Mouse (Mus musculus): Measurements from ENCODE around the gene Zdhhc4. TPM values are rescaled to one million over a fixed set of nuclear protein-coding genes. Genes with fewer than 3 reads are reported as not detected.

The Zdhhc4 gene
- polyA plus RNA-seq, 1 experiment from 2014 or later = 77.3 TPM

DNA sequence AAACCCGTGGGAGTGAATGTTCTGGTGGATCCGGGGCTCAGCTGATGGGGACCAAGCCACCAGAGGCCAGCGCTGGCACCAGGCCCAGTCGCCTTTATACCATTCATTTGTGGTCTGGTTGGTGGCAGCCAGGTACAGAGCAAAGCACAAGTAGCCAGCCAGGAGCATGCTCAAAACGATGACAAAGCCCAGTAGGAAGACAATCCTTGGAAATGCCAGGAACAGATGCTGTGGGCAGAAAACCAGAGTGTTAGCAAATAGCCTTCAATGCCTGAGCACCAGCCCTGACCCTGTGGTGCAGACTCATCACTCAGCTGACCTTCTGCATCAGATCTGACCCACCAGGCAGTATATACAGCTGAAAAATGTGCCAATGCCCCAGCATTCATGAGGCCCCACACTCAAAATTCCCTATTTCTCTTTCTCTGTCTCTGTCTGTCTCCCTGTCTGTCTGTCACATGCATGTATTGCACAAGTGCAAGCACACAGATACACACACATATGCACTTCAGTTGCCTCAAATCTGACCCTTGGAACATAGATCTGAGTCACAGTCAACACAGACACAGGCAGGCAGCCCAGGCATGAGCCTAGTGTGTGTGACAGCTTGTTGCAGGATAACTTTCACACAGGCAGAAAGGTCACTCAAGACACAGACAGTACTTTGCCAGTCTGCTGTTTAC is 12.3 kb downstream of the Zdhhc4 start:
- Histone ChIP-seq H3K27ac (replicated peaks; ENCODE audit: low read depth, low read length) (no peak overlapping the region), H3K36me3 (replicated peaks; ENCODE audit: control insufficient read depth, insufficient read depth, low read depth, low read length) (peaks cover 3% of the 10 kb centered on the region), H3K9ac (replicated peaks; ENCODE audit: low read length) (no peak overlapping the region), H3K4me3 (ENCODE audit: low read depth, low read length) (no peak overlapping the region), H3K4me1 (ENCODE audit: control insufficient read depth, insufficient read depth, low read length) (no peaks in the 10 kb centered on the region; the same call in none of the 2 replicates), H3K27me3 (ENCODE audit: control insufficient read depth, insufficient read depth, low read length) (no peaks in the 10 kb centered on the region), H3K9me3 (replicated peaks; ENCODE audit: control insufficient read depth, low read length) (no peaks in the 10 kb centered on the region), H3K4me2 (ENCODE audit: low read depth, low read length) (no peak overlapping the region)
- ATAC-seq (replicated peaks; ENCODE audit: insufficient number of reproducible peaks, low FRiP score, low TSS enrichment, low read depth) (no peak), DNase-seq (ENCODE audit: low spot score) (no peak)
- WGBS = 92% methylated on average over 5 of the region's 5 CpGs

DNA sequence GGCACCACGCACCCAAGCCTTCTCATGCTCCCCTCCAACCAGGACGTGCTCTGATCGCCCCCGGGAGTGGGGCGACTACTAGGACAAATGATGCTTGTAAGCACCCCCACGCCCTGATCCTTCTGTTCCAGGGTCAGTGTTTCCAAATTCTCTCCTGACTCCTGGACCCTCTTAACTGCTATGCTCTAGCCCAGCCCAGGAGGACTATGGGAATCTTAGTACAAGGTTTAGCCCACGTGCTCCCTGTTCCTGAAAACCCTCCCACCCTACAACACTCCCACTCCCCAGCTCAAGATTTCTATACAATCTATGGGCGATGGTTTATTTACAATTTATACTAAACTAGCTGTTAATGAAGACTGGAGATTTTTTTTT is 13.6 kb downstream of the Zdhhc4 start:
- Histone ChIP-seq H3K27ac (replicated peaks; ENCODE audit: low read depth, low read length) (peak overlapping the region; percentile 85; the same call in 1 of the 2 replicates), H3K27me3 (ENCODE audit: control insufficient read depth, insufficient read depth, low read length) (no peaks in the 10 kb centered on the region), H3K9me3 (replicated peaks; ENCODE audit: control insufficient read depth, low read length) (no peaks in the 10 kb centered on the region), H3K4me1 (ENCODE audit: control insufficient read depth, insufficient read depth, low read length) (no peaks in the 10 kb centered on the region; the same call in none of the 2 replicates), H3K9ac (replicated peaks; ENCODE audit: low read length) (peak overlapping the region; percentile 99), H3K36me3 (replicated peaks; ENCODE audit: control insufficient read depth, insufficient read depth, low read depth, low read length) (peaks cover 8% of the 10 kb centered on the region), H3K4me3 (ENCODE audit: low read depth, low read length) (peak overlapping the region; percentile 91), H3K4me2 (ENCODE audit: low read depth, low read length) (peak overlapping the region; percentile 83)
- peak; percentile 21 for DNase-seq (ENCODE audit: low spot score)
- peak; percentile 66 for ATAC-seq (replicated peaks; ENCODE audit: insufficient number of reproducible peaks, low FRiP score, low TSS enrichment, low read depth)
- WGBS = 13% methylated on average over 8 of the region's 8 CpGs

DNA sequence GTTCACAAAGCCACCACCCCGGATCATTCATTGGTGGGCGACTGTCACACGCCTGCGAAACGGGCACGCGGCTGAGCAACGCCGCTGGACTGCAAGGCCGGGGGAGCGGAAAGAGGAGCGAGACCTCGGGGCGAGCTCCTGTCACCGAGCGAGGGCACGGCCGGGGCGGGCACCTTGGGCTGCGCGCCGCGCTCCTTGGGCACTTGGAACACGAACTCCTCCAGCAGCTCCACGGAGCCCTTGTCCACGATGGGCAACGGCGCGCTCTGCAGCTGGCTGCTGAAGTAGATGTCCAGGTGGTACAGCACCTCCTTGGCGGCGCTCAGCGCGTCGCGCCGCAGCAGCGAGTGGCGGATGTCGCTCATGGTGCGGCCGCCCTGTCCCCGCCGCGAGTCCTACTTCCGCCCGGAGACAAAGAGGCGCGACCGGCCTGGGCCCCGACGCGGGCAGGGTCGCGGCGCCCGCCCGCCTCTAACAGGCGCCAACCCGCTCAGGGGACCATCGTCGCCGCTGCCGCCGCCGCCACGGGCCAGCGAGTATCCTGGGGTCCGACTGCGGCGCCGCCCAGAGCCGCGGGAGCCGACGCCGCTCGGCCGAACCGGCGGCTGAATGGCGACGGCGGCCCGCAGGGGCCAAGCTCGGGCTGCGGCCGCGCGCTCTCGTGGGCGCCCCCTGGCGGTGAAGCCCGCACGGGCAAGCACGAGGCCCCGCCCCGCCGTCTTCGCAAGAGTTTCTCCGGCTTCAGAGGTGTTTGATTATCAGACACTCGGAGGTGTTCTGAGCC is 14.1 kb downstream of the Zdhhc4 start, which contains the start of gene E130309D02Rik:
TSS of gene E130309D02Rik (minus strand) at position 631 of the 784 bp plus-strand sequence.
- DNase-seq (ENCODE audit: low spot score) (peak; percentile 87), ATAC-seq (replicated peaks; ENCODE audit: insufficient number of reproducible peaks, low FRiP score, low TSS enrichment, low read depth) (peak; percentile 77)
- peak within 1 kb of the TSS; percentile 91 for H3K4me3 ChIP-seq (ENCODE audit: low read depth, low read length)
- H3K27ac ChIP-seq (replicated peaks; ENCODE audit: low read depth, low read length) = peak within 1 kb of the TSS; percentile 85
- WGBS = under 1% methylated on average over 98 of the region's 101 CpGs
- no peaks in the 10 kb centered on the region for H3K27me3 ChIP-seq (ENCODE audit: control insufficient read depth, insufficient read depth, low read length)
- H3K4me1 ChIP-seq (ENCODE audit: control insufficient read depth, insufficient read depth, low read length) = no peaks in the 10 kb centered on the region; the same call in none of the 2 replicates
- H3K4me2 ChIP-seq (ENCODE audit: low read depth, low read length) = peak within 1 kb of the TSS; percentile 83
- H3K9ac ChIP-seq (replicated peaks; ENCODE audit: low read length) = peak within 1 kb of the TSS; percentile 99
- H3K9me3 ChIP-seq (replicated peaks; ENCODE audit: control insufficient read depth, low read length) = no peaks in the 10 kb centered on the region
- H3K36me3 ChIP-seq (replicated peaks; ENCODE audit: control insufficient read depth, insufficient read depth, low read depth, low read length) = peaks cover 10% of the 10 kb centered on the region

DNA sequence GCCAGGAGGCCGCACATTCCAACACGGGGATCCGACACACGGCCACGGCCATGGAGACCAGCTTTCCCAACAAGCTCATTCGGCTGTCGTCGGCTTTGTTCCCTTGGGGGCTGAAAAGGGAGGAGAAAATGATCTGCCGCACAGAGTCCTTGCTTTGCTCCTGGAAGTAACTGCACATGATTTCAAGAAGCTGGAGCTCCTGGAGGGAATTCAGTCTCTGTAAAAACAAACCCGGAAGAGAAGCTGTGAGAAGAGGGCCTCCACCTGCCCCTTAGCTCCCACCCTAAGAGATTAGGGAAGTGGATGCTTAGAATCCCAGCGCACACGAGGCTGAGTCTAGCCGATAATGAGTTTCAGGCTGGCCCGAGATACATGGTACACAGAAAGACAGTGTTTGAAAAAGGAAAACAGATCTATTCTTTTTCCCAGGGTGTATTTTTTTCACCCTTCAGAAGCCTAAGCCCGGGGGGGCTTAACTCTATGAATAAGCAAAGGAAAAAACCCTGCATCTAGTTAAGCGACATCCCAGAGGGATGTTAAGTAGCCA is 14.8 kb downstream of the Zdhhc4 start:
- Histone ChIP-seq H3K9ac (replicated peaks; ENCODE audit: low read length) (peak overlapping the region; percentile 99), H3K4me3 (ENCODE audit: low read depth, low read length) (peak overlapping the region; percentile 91), H3K9me3 (replicated peaks; ENCODE audit: control insufficient read depth, low read length) (no peaks in the 10 kb centered on the region), H3K27ac (replicated peaks; ENCODE audit: low read depth, low read length) (peak overlapping the region; percentile 85; the same call in 1 of the 2 replicates), H3K36me3 (replicated peaks; ENCODE audit: control insufficient read depth, insufficient read depth, low read depth, low read length) (peaks cover 14% of the 10 kb centered on the region), H3K27me3 (ENCODE audit: control insufficient read depth, insufficient read depth, low read length) (no peaks in the 10 kb centered on the region), H3K4me1 (ENCODE audit: control insufficient read depth, insufficient read depth, low read length) (no peaks in the 10 kb centered on the region; the same call in none of the 2 replicates), H3K4me2 (ENCODE audit: low read depth, low read length) (peak overlapping the region; percentile 83)
- ATAC-seq (replicated peaks; ENCODE audit: insufficient number of reproducible peaks, low FRiP score, low TSS enrichment, low read depth) = no peak; the same call in 1 of the 2 replicates
- DNase-seq (ENCODE audit: low spot score) = peak; percentile 49
- WGBS = 4% methylated on average over 16 of the region's 16 CpGs

DNA sequence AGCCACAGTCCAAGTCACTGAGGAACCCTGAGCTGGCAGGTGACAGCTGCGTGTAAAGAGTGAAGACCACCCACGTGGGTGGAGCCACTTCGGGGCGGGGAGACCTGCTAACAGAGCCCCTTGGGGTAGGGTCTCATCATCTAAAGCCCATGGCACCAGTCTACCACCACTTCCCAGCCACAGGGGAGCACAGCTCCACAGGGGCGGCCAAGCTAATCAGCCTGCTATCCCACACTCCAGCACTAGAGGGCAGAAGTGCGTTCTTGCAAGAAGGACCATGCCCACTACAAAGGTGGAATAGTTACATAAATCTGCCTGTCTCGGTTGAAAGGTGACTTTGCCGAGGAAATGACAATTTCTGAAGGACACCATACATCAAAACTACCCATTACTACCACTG is 17.2 kb downstream of the Zdhhc4 start:
- no peaks in the 10 kb centered on the region for H3K9me3 ChIP-seq (replicated peaks; ENCODE audit: control insufficient read depth, low read length)
- 73% methylated on average over 8 of the region's 8 CpGs for WGBS
- no peaks in the 10 kb centered on the region; the same call in none of the 2 replicates for H3K4me1 ChIP-seq (ENCODE audit: control insufficient read depth, insufficient read depth, low read length)
- DNase-seq (ENCODE audit: low spot score) (peak; percentile 87), ATAC-seq (replicated peaks; ENCODE audit: insufficient number of reproducible peaks, low FRiP score, low TSS enrichment, low read depth) (no peak)
- H3K36me3 ChIP-seq (replicated peaks; ENCODE audit: control insufficient read depth, insufficient read depth, low read depth, low read length) = peaks cover 21% of the 10 kb centered on the region
- no peak overlapping the region for H3K4me2 ChIP-seq (ENCODE audit: low read depth, low read length)
- no peak overlapping the region for H3K4me3 ChIP-seq (ENCODE audit: low read depth, low read length)
- H3K27me3 ChIP-seq (ENCODE audit: control insufficient read depth, insufficient read depth, low read length) = no peaks in the 10 kb centered on the region
- H3K9ac ChIP-seq (replicated peaks; ENCODE audit: low read length) = no peak overlapping the region
- H3K27ac ChIP-seq (replicated peaks; ENCODE audit: low read depth, low read length) = no peak overlapping the region

DNA sequence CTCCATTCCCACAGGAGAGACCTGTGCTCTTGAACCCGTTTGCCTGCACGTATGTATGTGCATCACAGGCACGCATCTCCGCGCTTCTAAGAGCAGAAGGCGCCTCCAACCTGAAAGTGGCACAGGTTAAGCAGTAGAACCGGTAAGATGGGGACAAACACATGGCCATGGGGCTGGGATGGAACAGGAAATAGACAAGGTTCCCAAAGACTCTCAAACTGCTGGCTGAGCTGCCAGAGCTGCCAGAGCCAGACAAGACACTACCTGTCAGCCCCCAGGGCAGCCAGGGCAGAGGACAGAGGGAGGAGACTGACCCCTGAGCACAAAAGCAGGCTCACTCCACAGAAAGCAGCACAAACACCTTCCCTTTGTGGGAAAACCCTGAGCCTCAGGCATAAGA is 19.1 kb downstream of the Zdhhc4 start:
- H3K36me3 ChIP-seq (replicated peaks; ENCODE audit: control insufficient read depth, insufficient read depth, low read depth, low read length) = peaks cover 25% of the 10 kb centered on the region
- H3K27ac ChIP-seq (replicated peaks; ENCODE audit: low read depth, low read length) = no peak overlapping the region
- H3K4me3 ChIP-seq (ENCODE audit: low read depth, low read length) = no peak overlapping the region
- H3K9ac ChIP-seq (replicated peaks; ENCODE audit: low read length) = no peak overlapping the region
- 97% methylated on average over 7 of the region's 7 CpGs for WGBS
- ATAC-seq (replicated peaks; ENCODE audit: insufficient number of reproducible peaks, low FRiP score, low TSS enrichment, low read depth) = no peak
- no peak for DNase-seq (ENCODE audit: low spot score)
- H3K4me2 ChIP-seq (ENCODE audit: low read depth, low read length) = no peak overlapping the region
- H3K27me3 ChIP-seq (ENCODE audit: control insufficient read depth, insufficient read depth, low read length) = no peaks in the 10 kb centered on the region
- H3K4me1 ChIP-seq (ENCODE audit: control insufficient read depth, insufficient read depth, low read length) = no peaks in the 10 kb centered on the region; the same call in 1 of the 2 replicates
- H3K9me3 ChIP-seq (replicated peaks; ENCODE audit: control insufficient read depth, low read length) = no peaks in the 10 kb centered on the region

DNA sequence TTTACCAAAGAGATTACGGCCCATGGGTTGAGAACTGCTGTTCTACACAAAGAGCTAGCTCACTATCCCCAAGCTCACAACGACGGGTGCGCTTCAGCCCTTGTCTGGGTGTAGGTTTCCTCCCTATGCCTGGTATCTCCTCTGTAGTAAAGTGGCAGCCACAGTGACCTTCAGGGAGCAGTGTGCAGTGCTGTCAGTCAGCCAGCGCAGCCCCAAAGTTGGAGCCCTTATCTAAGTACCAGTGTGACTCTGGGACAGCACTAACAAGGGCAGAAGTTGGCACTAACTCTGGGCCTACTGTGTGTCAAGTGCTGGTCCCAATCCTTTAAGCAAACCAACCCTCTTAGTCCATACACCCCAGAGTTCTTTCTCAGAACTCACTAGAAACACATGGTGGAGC is 20.2 kb downstream of the Zdhhc4 start:
- H3K4me2 ChIP-seq (ENCODE audit: low read depth, low read length) = no peak overlapping the region
- no peaks in the 10 kb centered on the region for H3K27me3 ChIP-seq (ENCODE audit: control insufficient read depth, insufficient read depth, low read length)
- peaks cover 25% of the 10 kb centered on the region for H3K36me3 ChIP-seq (replicated peaks; ENCODE audit: control insufficient read depth, insufficient read depth, low read depth, low read length)
- ATAC-seq (replicated peaks; ENCODE audit: insufficient number of reproducible peaks, low FRiP score, low TSS enrichment, low read depth) (no peak), DNase-seq (ENCODE audit: low spot score) (no peak)
- no peak overlapping the region for H3K27ac ChIP-seq (replicated peaks; ENCODE audit: low read depth, low read length)
- H3K9me3 ChIP-seq (replicated peaks; ENCODE audit: control insufficient read depth, low read length) = no peaks in the 10 kb centered on the region
- no peaks in the 10 kb centered on the region; the same call in 1 of the 2 replicates for H3K4me1 ChIP-seq (ENCODE audit: control insufficient read depth, insufficient read depth, low read length)
- 92% methylated on average over 5 of the region's 5 CpGs for WGBS
- H3K9ac ChIP-seq (replicated peaks; ENCODE audit: low read length) = no peak overlapping the region
- no peak overlapping the region for H3K4me3 ChIP-seq (ENCODE audit: low read depth, low read length)
